In the genomic region with DNA sequence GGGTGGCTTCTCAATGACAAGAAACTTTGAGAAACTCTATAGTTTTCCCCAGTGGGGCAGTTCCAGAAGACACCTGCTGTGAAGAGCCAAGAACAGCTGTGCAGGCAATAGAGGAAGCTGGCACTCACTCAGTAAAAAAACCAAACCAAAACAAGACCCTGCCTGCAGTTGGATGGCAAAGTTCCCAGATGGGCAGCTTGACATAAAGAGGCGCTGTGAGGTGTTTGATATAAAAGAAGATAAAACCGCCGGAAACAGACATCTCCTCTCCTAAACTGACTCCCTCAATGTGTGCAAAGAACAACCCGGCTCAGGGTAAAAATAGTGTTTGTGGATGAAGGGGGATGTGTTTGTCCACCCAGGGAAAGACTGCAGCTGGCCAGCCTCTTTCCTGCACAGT, we compare ENCODE assay signal across 14 mouse cellular contexts. TPM values are rescaled to one million over a fixed set of nuclear protein-coding genes. Genes with fewer than 3 reads are reported as not detected.
DNase-seq lines count a peak whose midpoint lies in the region; TF ChIP-seq lines count a peak whose summit lies in the region.
"Had no signal": no experiment of that assay in that cellular context is flagged by ENCODE, and none has a peak within 500 bp of the region (broad histone marks: within the 10 kb centered on the region; RNA-seq: fewer than 3 reads in every experiment).

No protein-coding gene starts in this region.

- H3K27ac ChIP-seq in left cerebral cortex, adult 2 months, result no peak overlapping the region
- no peak overlapping the region for H3K27ac ChIP-seq in gastrocnemius, adult 2 months
- H3K27ac ChIP-seq: embryonic facial prominence, embryonic 13.5 days; hindbrain, embryonic 15.5 days; limb, embryonic 15.5 days had no signal

- intact Hi-C loops in left cerebral cortex, postnatal 14 days (cut with DNase I), result no loop called here
- intact Hi-C loops in left cerebral cortex, adult 2 months (cut with DNase I), result no loop called here
- intact Hi-C loops in gastrocnemius, adult 2 months (cut with DNase I), result no loop called here

- TF ChIP-seq CTCF in left cerebral cortex, adult 2 months (IDR thresholded peaks at IDR 0.05), result no peak
- TF ChIP-seq CTCF in gastrocnemius, adult 2 months (IDR thresholded peaks at IDR 0.05), result no peak

- H3K4me3 ChIP-seq in left cerebral cortex, adult 2 months, result no peak overlapping the region
- H3K4me3 ChIP-seq in gastrocnemius, adult 2 months, result no peak overlapping the region
- H3K4me3 ChIP-seq: embryonic facial prominence, embryonic 13.5 days; hindbrain, embryonic 15.5 days; limb, embryonic 15.5 days had no signal

- DNase-seq in left cerebral cortex, postnatal 14 days (ENCODE audit: low spot score in 2 of 2), result peak; percentile 48 to 81
- DNase-seq in left cerebral cortex, adult 2 months (ENCODE audit: extremely low spot score in 1 of 2, low spot score in 2 of 2), result no peak
- DNase-seq in brain, adult 2 months (ENCODE audit: low read depth, low spot score), result peak; percentile 67
- peak; percentile 56 for DNase-seq in naive thymus-derived CD4-positive, alpha-beta T cell, adult 2 months (ENCODE audit: low read depth)
- peak; percentile 70 for DNase-seq in thymus, postnatal 25 days
- no peak for DNase-seq in gastrocnemius, postnatal 10 days
- DNase-seq in gastrocnemius, adult 2 months, result no peak
- DNase-seq: cerebellum, adult 9-10 months; kidney, adult 8-10 months; midbrain, embryonic 14.5 days had no signal

RNA-seq across cellular contexts. Expression of a gene that starts 6.8 kb away (rescaled TPM):
- not detected for total RNA-seq in left cerebral cortex, postnatal 14 days (2021)
- total RNA-seq in left cerebral cortex, adult 2 months (2021), result not detected
- under 1 TPM in 1 of 2 experiments, not detected in 1; 0.38 TPM for total RNA-seq in gastrocnemius, postnatal 10 days (2021)
- not detected for total RNA-seq in gastrocnemius, adult 2 months (2021)
- total RNA-seq: ES-E14 had no signal

RNA-seq across cellular contexts. Expression of a gene that starts 27.9 kb away (rescaled TPM):
- 1 to 10 TPM; 5.1 to 5.4 TPM for total RNA-seq in left cerebral cortex, postnatal 14 days (2021)
- total RNA-seq in left cerebral cortex, adult 2 months (2021), result 10 to 100 TPM in 1 of 2 experiments, 1 to 10 TPM in 1; 8.4 to 10.4 TPM
- 1 to 10 TPM in 1 of 2 experiments, under 1 TPM in 1; 0.31 to 1.8 TPM for total RNA-seq in gastrocnemius, postnatal 10 days (2021)
- 1 to 10 TPM in 1 of 2 experiments, under 1 TPM in 1; 0.86 to 1.2 TPM for total RNA-seq in gastrocnemius, adult 2 months (2021)

RNA-seq across cellular contexts. Expression of a gene that starts 54.7 kb away (rescaled TPM):
- total RNA-seq in left cerebral cortex, postnatal 14 days (2021), result 1 to 10 TPM; 3.7 to 5.1 TPM
- total RNA-seq in left cerebral cortex, adult 2 months (2021), result 1 to 10 TPM; 5.7 to 6.3 TPM
- not detected for total RNA-seq in gastrocnemius, postnatal 10 days (2021)
- total RNA-seq in gastrocnemius, adult 2 months (2021), result not detected
- total RNA-seq: ES-E14 had no signal

Comparison
In these comparisons a context has a peak if more than half of its experiments do, and no peak if none do; other contexts are left out.
1. DNase-seq: peak in left cerebral cortex, postnatal 14 days (2 of 2), brain, adult 2 months (single experiment), naive thymus-derived CD4-positive, alpha-beta T cell, adult 2 months (single experiment) and thymus, postnatal 25 days (single experiment); none in left cerebral cortex, adult 2 months (0 of 2), gastrocnemius, postnatal 10 days (single experiment) and gastrocnemius, adult 2 months (single experiment).
2. RNA of a gene that starts 54.7 kb away (total RNA-seq): 5.7 to 6.3 TPM in left cerebral cortex, adult 2 months and 3.7 to 5.1 TPM in left cerebral cortex, postnatal 14 days; not detected in gastrocnemius, adult 2 months and not detected in gastrocnemius, postnatal 10 days; every median in the first group is over 4 times any median in the second.